Mouse (Mus musculus) heart, postnatal 36 days (tissue): ENCODE results near the gene Aurka. TPM values are rescaled to one million over a fixed set of nuclear protein-coding genes. Genes with fewer than 3 reads are reported as not detected.
A peak's percentile ranks its signal among the peaks of the same experiment; 100 is the strongest.

Source experiments
- DNase-seq, 2 experiments: peaks; one replicate each; pipeline ENCODE4 v3.0.0; 2021 to 2022
- intact Hi-C: fragments of 180-260 bp; cut with DNase I; formaldehyde crosslinking; loops from one replicate; pipeline ENCODE4 v1.15.1; 2025
- total RNA-seq, 2 experiments: library from RNA; stranded (reverse); gene quantifications; 2 replicates each; pipeline ENCODE4 v1.2.3; 2021

Gene Aurka
- total RNA-seq, 2 experiments from 2014 or later, result 0.95 to 1.1 TPM

DNA sequence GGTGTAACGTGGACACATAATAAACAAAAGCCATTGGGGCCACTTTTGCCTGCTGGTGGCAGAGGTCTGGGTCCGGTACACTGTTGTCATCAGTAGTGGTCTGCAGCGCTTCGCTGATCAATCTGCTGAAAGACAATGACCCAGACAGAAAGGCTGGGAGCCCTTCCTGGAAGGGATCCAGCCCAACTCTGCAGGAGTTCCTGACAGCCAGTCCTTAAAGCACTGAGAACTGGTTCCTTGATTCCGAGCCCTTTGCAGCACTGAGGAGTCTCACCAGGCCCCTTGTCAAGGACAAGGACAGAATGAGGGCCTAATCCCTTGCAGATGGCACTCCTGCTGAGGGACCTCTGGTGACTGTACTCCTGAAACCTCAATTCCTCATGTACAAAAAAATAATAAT is 28.7 kb downstream of the Aurka start:
- DNase-seq, result no peak
- intact Hi-C loops, result loop anchor here (10.0 kb wide), 1 partner anchor 1323 kb away; no protein-coding TSS in a partner anchor

GRCm38 (mm10) chr2:172340936-172341335 is 29.4 kb downstream of the Aurka start:
- DNase-seq, result no peak

GRCm38 (mm10) chr2:172338206-172338942 is 32.0 kb downstream of the Aurka start:
- intact Hi-C loops, result no loop called here
- DNase-seq, result no peak

More at GRCm38 (mm10) chr2:172340936-172341335, 29.4 kb downstream of the Aurka start:
- intact Hi-C loops, result loop anchor here (10.0 kb wide), 1 partner anchor 1324 kb away; no protein-coding TSS in a partner anchor

DNA sequence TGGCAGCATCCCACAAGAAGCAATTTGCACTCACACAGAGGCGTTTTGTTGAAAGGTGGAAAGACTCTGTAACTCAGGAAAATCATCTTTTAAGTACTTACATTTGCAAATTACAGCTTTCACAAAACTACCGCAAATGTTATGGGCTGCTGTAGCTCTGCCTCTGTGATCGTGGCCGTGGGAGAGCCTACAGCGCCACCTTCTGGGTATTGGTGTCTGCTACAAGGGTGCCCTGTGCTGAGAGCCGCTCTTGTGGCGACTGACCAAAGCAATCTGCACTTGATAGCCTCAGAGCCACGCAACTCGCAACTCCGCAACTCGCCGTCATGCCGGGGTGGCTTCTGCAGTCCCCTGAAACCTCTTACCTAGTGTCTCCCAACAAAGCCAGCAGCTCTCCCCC is 41.2 kb downstream of the Aurka start:
- intact Hi-C loops, result loop anchor here (2.0 kb wide), 1 partner anchor 108 kb away; no protein-coding TSS in a partner anchor
- DNase-seq, result peak in 1 of 2 experiments; percentile 35

- intact Hi-C loops, result loop anchor here (2.0 kb wide), 1 partner anchor 107 kb away; no protein-coding TSS in a partner anchor
- no peak for DNase-seq
These were observed 42.1 kb downstream of the Aurka start for GRCm38 (mm10) chr2:172328248-172328647.

DNA sequence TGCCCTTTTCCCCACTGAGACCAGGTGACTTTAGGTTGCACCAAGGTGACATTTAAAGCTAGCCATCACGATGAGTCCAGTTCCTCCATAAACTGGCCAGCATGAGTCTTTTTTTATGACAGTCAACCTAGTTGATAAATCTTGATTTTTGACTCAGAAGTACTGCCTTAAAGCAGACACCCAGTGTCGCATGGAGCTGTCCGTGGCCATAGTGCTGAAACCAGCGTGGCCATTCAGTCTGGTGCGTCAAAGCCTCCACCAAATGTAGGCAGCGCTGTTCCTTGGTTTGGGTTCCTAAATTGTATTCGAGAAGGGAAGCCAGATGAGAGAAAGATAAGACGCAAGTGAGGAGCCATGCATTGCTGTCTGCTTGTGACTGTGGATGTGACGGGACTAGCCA is 49.5 kb downstream of the Aurka start:
- intact Hi-C loops, result loop anchor here (1.0 kb wide), 1 partner anchor 49 kb away; the partner anchor contains the start of genes Aurka and Cstf1
- DNase-seq, result peak; percentile 34 to 57

DNA sequence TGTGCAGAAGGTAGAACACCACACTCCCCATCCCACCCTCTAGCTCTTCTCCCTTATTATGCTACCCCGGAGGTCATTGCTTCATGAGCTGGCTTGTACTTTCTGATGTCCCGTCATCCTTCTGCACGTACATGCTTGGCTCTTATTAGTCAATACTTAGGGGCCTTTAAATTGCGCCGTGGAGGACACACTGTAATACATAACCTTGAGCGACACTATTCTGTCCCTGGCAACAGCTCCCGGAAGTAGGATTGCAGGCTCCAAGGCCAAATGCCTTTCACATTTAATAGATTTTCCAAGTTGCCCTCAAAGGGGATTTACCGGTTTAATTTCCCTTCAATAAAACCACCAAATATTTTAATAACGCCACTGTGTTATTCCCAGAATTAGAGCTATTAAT is 58.6 kb downstream of the Aurka start:
- intact Hi-C loops, result no loop called here
- DNase-seq, result no peak

DNA sequence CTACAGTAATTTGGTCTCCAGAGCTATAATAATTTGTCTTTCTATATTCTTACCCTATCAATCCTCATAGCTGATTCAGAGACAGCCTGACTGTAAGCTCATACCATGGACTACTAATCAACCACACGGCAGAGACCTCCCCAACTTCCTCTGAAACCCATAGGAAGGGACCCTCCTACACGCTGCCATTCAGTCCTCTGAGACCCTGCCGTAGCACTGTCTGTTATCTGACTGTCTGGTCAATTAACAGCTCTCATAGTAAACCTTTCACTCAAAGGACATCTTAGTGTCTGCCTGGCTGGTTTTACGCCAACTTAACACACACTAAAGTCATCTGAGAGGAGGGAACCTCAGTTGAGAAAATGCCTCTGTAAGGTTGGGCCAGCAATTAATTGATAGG is 63.8 kb downstream of the Aurka start:
- no peak for DNase-seq
- intact Hi-C loops, result no loop called here

Other genes with a start within 250 kb of the Aurka start
- gene Mc3r, start 122.0 kb downstream of the Aurka start, total RNA-seq, result not detected
- 1 to 10 TPM; 6.8 to 7.1 TPM for gene Fam210b, start 25.0 kb downstream of the Aurka start, total RNA-seq
- 10 to 100 TPM; 18.2 to 19.6 TPM for gene Cstf1, start 146 bp upstream of the Aurka start, total RNA-seq
- under 1 TPM; 0.36 to 0.46 TPM for gene Cass4, start 23.3 kb upstream of the Aurka start, total RNA-seq
- gene Rtf2, start 70.0 kb upstream of the Aurka start, total RNA-seq, result 10 to 100 TPM; 31.9 to 34.3 TPM
- gene Gcnt7, start 88.1 kb upstream of the Aurka start, total RNA-seq, result not detected
- gene Fam209, start 102.0 kb upstream of the Aurka start, total RNA-seq, result not detected
- not detected for gene Tfap2c, start 179.1 kb upstream of the Aurka start, total RNA-seq